Mouse (Mus musculus): ENCODE results near the gene Rab11a.

DNA sequence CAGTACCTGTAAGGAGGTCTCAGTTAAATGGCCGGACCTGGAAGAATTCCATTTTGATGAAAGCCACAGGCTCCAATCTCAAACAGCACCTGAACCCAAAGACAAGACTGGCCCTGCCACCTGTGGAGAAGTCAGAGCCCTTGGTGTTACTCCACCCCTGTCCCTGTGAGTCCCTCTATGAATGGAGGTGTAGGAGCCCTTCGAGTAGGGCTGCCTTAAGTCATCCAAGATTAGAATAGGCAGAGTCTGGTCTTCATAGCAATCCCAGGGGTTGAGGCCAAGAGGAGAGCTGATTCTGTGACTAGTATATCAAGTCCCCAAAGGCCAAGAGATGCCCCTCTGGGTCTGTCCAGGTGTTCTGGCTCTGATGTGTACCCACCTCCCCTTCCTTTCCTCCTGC lies 46.8 kb downstream of the Rab11a start:
- TF ChIP-seq CTCF (IDR thresholded peaks at IDR 0.05; ENCODE audit: borderline replicate concordance, control insufficient read depth, extremely low read depth, insufficient read depth, low read length, poor library complexity) (no peak), POLR2A (IDR thresholded peaks at IDR 0.05; ENCODE audit: control insufficient read depth, extremely low read depth, insufficient read depth, low read length, poor library complexity) (no peak)
